Mouse (Mus musculus): ENCODE data around the gene Tinagl1.

- TF ChIP-seq POLR2A (IDR thresholded peaks at IDR 0.05; ENCODE audit: borderline replicate concordance, control insufficient read depth, low read depth, low read length) (no peak), CTCF (IDR thresholded peaks at IDR 0.05; ENCODE audit: control insufficient read depth, insufficient read depth, low read length) (no peak)
Measured at GRCm38 (mm10) chr4:130222179-130222578, 47.3 kb upstream of the Tinagl1 start, which contains the start of gene Gm853.
